Mouse (Mus musculus) heart, postnatal 0 days (tissue): ENCODE data around the gene Pld3.

Experiments
- CTCF ChIP-seq: IDR thresholded peaks from 2 replicates; pipeline ENCODE4 v1.5.1; 2016; ENCODE audit warnings: antibody characterized with exemption, control low read depth, low read depth
- EP300 ChIP-seq: IDR thresholded peaks from 2 replicates; pipeline ENCODE4 v1.6.1; 2016; ENCODE audit warnings: antibody characterized with exemption, low read depth

- TF ChIP-seq CTCF (no peak), EP300 (no peak)
Observed at GRCm38 (mm10) chr7:27506765-27507370, 46.1 kb downstream of the Pld3 start.
